Mouse (Mus musculus) heart, postnatal 0 days (tissue): Measurements from ENCODE around the gene Nrk. TPM values are rescaled to one million over a fixed set of nuclear protein-coding genes. Genes with fewer than 3 reads are reported as not detected.

Experiments
- ATAC-seq: fragments of 200-750 bp; cut with Nextera tagmentation; 2 replicates; pipeline ENCODE4 v1.8.0; 2017; ENCODE audit warnings: low read depth, moderate number of reproducible peaks, moderate library complexity; ENCODE audit not compliant: insufficient read depth
- DNase-seq: peaks from one replicate; pipeline ENCODE4 v3.0.0-alpha.2; 2016; ENCODE audit warnings: low spot score
- H3K27ac ChIP-seq: fragments of 300-500 bp; sonication (generic); 2 replicates; pipeline ENCODE4 v1.5.1; 2014; ENCODE audit warnings: low read depth, mild to moderate bottlenecking
- H3K27me3 ChIP-seq: fragments of 300-500 bp; sonication (generic); 2 replicates; pipeline ENCODE4 v1.6.1; 2014; ENCODE audit warnings: low read length, mixed read lengths; ENCODE audit not compliant: control insufficient read depth, insufficient read depth
- H3K36me3 ChIP-seq: fragments of 300-500 bp; sonication (generic); replicated peaks from 2 replicates; pipeline ENCODE4 v1.6.1; 2014; ENCODE audit warnings: low read length, mixed read lengths; ENCODE audit not compliant: control insufficient read depth, insufficient read depth
- H3K4me1 ChIP-seq: fragments of 300-500 bp; sonication (generic); 2 replicates; pipeline ENCODE4 v1.6.1; 2014; ENCODE audit warnings: antibody characterized with exemption; ENCODE audit not compliant: control insufficient read depth, insufficient read depth
- H3K4me2 ChIP-seq: fragments of 300-500 bp; sonication (generic); 2 replicates; pipeline ENCODE4 v1.6.1; 2014; ENCODE audit warnings: low read depth, mild to moderate bottlenecking, low read length, moderate library complexity
- H3K4me3 ChIP-seq: fragments of 300-500 bp; sonication (generic); 2 replicates; pipeline ENCODE4 v1.5.1; 2014; ENCODE audit warnings: low read depth, low read length
- H3K9ac ChIP-seq: fragments of 300-500 bp; sonication (generic); replicated peaks from 2 replicates; pipeline ENCODE4 v1.6.1; 2014; ENCODE audit warnings: low read depth, low read length, mixed read lengths
- H3K9me3 ChIP-seq: fragments of 300-500 bp; sonication (generic); replicated peaks from 2 replicates; pipeline ENCODE4 v1.6.1; 2016; ENCODE audit warnings: low read length; ENCODE audit not compliant: control insufficient read depth
- CTCF ChIP-seq: IDR thresholded peaks from 2 replicates; pipeline ENCODE4 v1.5.1; 2016; ENCODE audit warnings: antibody characterized with exemption, control low read depth, low read depth
- EP300 ChIP-seq: IDR thresholded peaks from 2 replicates; pipeline ENCODE4 v1.6.1; 2016; ENCODE audit warnings: antibody characterized with exemption, low read depth
- WGBS: fragments of 180-500 bp; shearing (Covaris S2); extraction: QIAGEN DNeasy Blood & Tissue Kit; methylation state at CpG from one replicate; pipeline ENCODE4 v1.1.7; 2014; 5-methylcytosine and 5-hydroxymethylcytosine counted together
- polyA plus RNA-seq: library from polyadenylated mRNA; unstranded; fragments of >200 nt; fragmentation: Nextera tagmentation; extraction: Ambion mirVana; gene quantifications from 2 replicates; pipeline ENCODE4 v1.2.1, GENCODE M21; 2015
- total RNA-seq: library from RNA; depleted of rRNA; stranded (reverse); fragments of >200 nt; gene quantifications from 2 replicates; pipeline ENCODE4 v1.2.3, GENCODE M21; 2014; ENCODE audit warnings: low replicate concordance; rRNA removed

Nrk gene
- total and polyA plus RNA-seq, 2 experiments from 2014 or later = 9.7 to 12.0 TPM

- ATAC-seq = no peak
- TF ChIP-seq CTCF = no peak
- TF ChIP-seq EP300 = no peak
- Histone ChIP-seq H3K27me3 (no peaks in the 10 kb centered on the region), H3K4me2 (no peak overlapping the region), H3K27ac (no peak overlapping the region), H3K4me3 (no peak overlapping the region), H3K9ac (no peak overlapping the region), H3K9me3 (no peaks in the 10 kb centered on the region), H3K36me3 (no peaks in the 10 kb centered on the region), H3K4me1 (no peaks in the 10 kb centered on the region)
- WGBS = 56% methylated on average over 1 of the region's 1 CpGs
- no peak for DNase-seq
These were observed 138.9 kb downstream of the Nrk start for GRCm38 (mm10) chrX:139053149-139053548.

Other genes starting within 250 kb of the Nrk start
- gene Serpina7, start 170.8 kb downstream of the Nrk start, total RNA-seq = not detected in 2 replicates
- gene Serpina7, start 170.8 kb downstream of the Nrk start, polyA plus RNA-seq = not detected in 2 replicates
- not detected in 2 replicates for gene 4930513O06Rik, start 171.8 kb downstream of the Nrk start, total RNA-seq
- gene 4930513O06Rik, start 171.8 kb downstream of the Nrk start, polyA plus RNA-seq = not detected in 2 replicates